Mouse (Mus musculus): Measurements from ENCODE around the gene Gm21818. TPM values are rescaled to one million over a fixed set of nuclear protein-coding genes. Genes with fewer than 3 reads are reported as not detected.

Gene Gm21818
- polyA plus RNA-seq (2014; fragmentation: Illumina TruSeq; extraction: RNeasy Lipid Tissue Mini Kit (QIAGEN cat#74804); ENCODE audit: insufficient read depth, low read depth, low replicate concordance): not detected

DNA sequence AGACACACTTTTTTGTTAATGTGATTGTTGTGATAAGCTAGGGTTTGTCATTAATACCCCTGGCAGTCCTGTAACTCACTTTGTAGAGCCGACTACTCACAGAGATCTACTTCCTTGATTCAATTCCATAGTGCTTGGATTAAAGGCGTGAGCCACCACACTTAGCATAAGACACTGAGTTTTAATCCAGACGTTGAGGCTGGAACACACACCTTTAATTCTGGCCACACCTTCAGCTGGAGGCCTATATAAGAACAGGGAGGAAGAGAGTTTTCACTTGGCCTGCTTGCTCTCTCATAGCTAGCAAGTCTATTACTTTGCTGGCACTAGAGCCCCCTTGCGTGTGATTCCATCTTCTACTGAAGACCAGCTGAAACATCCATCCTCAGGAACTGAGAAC is at the start of gene Gm21818:
TSS of gene Gm21818 (plus strand) at position 301 of the 400 bp plus-strand sequence.

GRCm38 (mm10) chr13:120139946-120140345 is 32.3 kb upstream of the Gm21818 start, which contains the start of gene Gm20767:
Gene Gm20767 (plus strand): TSS chr13:120140246.

GRCm38 (mm10) chr13:120215847-120216246 is 43.6 kb downstream of the Gm21818 start, which contains the start of gene Gm21762:
Gene Gm21762 (minus strand): TSS chr13:120215947.

Other genes starting within 250 kb of the Gm21818 start
- gene Gm21761, start 243.2 kb upstream of the Gm21818 start, polyA plus RNA-seq (2014; fragmentation: Illumina TruSeq; extraction: RNeasy Lipid Tissue Mini Kit (QIAGEN cat#74804); ENCODE audit: insufficient read depth, low read depth, low replicate concordance): not detected
- gene B020031M17Rik, start 221.6 kb upstream of the Gm21818 start, polyA plus RNA-seq (2014; fragmentation: Illumina TruSeq; extraction: RNeasy Lipid Tissue Mini Kit (QIAGEN cat#74804); ENCODE audit: insufficient read depth, low read depth, low replicate concordance): not detected
- gene Gm36079, start 145.4 kb upstream of the Gm21818 start, polyA plus RNA-seq (2014; fragmentation: Illumina TruSeq; extraction: RNeasy Lipid Tissue Mini Kit (QIAGEN cat#74804); ENCODE audit: insufficient read depth, low read depth, low replicate concordance): not detected
- 4.8 TPM for gene Gm21188, start 120.2 kb upstream of the Gm21818 start, polyA plus RNA-seq (2014; fragmentation: Illumina TruSeq; extraction: RNeasy Lipid Tissue Mini Kit (QIAGEN cat#74804); ENCODE audit: insufficient read depth, low read depth, low replicate concordance)
- not detected for gene Gm20767, start 32.2 kb upstream of the Gm21818 start, polyA plus RNA-seq (2014; fragmentation: Illumina TruSeq; extraction: RNeasy Lipid Tissue Mini Kit (QIAGEN cat#74804); ENCODE audit: insufficient read depth, low read depth, low replicate concordance)
- gene Gm21762, start 43.5 kb downstream of the Gm21818 start, polyA plus RNA-seq (2014; fragmentation: Illumina TruSeq; extraction: RNeasy Lipid Tissue Mini Kit (QIAGEN cat#74804); ENCODE audit: insufficient read depth, low read depth, low replicate concordance): 1.9 TPM
- gene Gm21731, start 66.7 kb downstream of the Gm21818 start, polyA plus RNA-seq (2014; fragmentation: Illumina TruSeq; extraction: RNeasy Lipid Tissue Mini Kit (QIAGEN cat#74804); ENCODE audit: insufficient read depth, low read depth, low replicate concordance): not detected
- not detected for gene AF067061, start 90.7 kb downstream of the Gm21818 start, polyA plus RNA-seq (2014; fragmentation: Illumina TruSeq; extraction: RNeasy Lipid Tissue Mini Kit (QIAGEN cat#74804); ENCODE audit: insufficient read depth, low read depth, low replicate concordance)
- gene BC147527, start 128.0 kb downstream of the Gm21818 start, polyA plus RNA-seq (2014; fragmentation: Illumina TruSeq; extraction: RNeasy Lipid Tissue Mini Kit (QIAGEN cat#74804); ENCODE audit: insufficient read depth, low read depth, low replicate concordance): 3.8 TPM
- gene Tcstv3, start 144.4 kb downstream of the Gm21818 start, polyA plus RNA-seq (2014; fragmentation: Illumina TruSeq; extraction: RNeasy Lipid Tissue Mini Kit (QIAGEN cat#74804); ENCODE audit: insufficient read depth, low read depth, low replicate concordance): not detected

Data from lung, adult 10 weeks (tissue).